Mouse (Mus musculus): ENCODE measurements at regions not wholly inside any gene's neighbourhood (a gene's known extent, or its start where the extent isn't known, plus 50 kb on each side); places are given as distances from the start of the nearest gene placed in this dataset.

DNA sequence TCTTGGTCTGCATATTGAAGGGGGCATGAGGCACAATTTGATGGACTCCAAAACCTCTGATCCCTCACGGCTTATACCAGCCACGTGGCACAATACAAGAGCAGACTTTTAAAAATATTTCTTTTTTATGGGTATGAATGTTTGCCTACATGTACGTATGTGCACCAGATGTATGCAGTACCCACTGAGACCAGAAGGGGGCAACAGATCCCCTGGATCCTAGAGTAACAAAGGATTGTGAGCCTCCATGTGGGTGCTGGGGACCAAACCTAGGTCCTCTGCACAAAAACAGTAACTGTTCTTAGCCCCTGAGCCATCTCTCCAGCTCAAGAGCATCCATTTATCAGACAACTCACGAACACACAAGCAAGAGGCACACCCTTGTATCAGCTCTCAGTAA lies 121.5 kb downstream of the Katnal1 start:
- TF ChIP-seq CTCF (IDR thresholded peaks at IDR 0.05; ENCODE audit: low read depth) (peak; percentile 30; the same call in 1 of the 2 replicates), EP300 (IDR thresholded peaks at IDR 0.05; ENCODE audit: low read depth) (no peak)
